19 mouse cellular contexts compared by ENCODE assay signal in the genomic region with DNA sequence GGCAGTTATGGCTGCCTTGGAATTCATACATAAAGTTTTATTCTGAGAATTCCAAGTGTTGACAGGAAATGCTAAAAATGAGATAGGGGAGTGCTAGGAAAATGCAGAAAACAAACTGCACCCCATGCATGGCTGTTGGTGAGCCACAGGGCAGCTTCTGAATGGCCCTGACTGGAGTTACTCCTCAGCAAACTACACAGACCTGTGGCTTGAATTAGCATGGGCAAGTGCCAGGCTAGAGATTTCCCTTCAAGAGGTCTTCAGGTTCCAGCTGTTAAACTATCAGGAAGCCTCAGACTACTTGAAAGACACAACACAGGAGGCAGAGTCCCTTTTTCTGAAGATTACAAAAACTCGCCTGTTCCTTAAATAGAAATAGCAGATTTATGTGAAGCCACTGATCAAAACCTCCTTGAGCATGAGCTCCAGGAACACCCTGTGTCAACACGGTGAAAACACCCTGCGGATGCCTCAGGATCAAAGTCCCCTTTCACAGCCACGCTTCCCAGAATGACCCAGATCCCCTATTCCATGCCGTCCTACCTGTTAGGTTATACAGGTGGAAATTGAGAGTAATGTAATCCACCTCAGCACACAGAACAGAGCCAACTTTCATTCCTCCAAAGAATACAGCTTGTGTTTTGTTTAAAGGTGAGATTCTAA.
A peak's percentile ranks its signal among the peaks of the same experiment; 100 is the strongest.
DNase-seq lines count a peak whose midpoint lies in the region; TF ChIP-seq lines count a peak whose summit lies in the region.
"Had no signal": no experiment of that assay in that cellular context is flagged by ENCODE, and none has a peak within 500 bp of the region (broad histone marks: within the 10 kb centered on the region; RNA-seq: fewer than 3 reads in every experiment).

No protein-coding gene starts in this region.

- peak; percentile 53 for DNase-seq in kidney, adult 2 months
- no peak for DNase-seq in kidney, postnatal 10 days
- peak; percentile 38 for DNase-seq in liver, adult 2 months (ENCODE audit: extremely low read depth, low read depth, low spot score)
- no peak for DNase-seq in liver
- DNase-seq in large intestine, adult 2 months (ENCODE audit: low read depth, low spot score), result peak; percentile 2
- no peak for DNase-seq in right cerebral cortex, postnatal 14 days
- DNase-seq in ovary, postnatal 14 days (ENCODE audit: low spot score), result no peak
- DNase-seq in frontal cortex, postnatal 25 days (ENCODE audit: low spot score in 2 of 2), result no peak
- DNase-seq: adrenal gland, postnatal 10 days; cerebellum, adult 18-20 months; cerebellum, postnatal 10 days; gastrocnemius, postnatal 14 days; heart, postnatal 14 days; right cerebral cortex, adult 18-20 months; thymus, postnatal 14 days had no signal

- H3K4me3 ChIP-seq in kidney, adult 2 months (ENCODE audit: insufficient read depth, low read depth, low read length), result no peak overlapping the region
- no peak overlapping the region for H3K4me3 ChIP-seq in liver, adult 2 months (ENCODE audit: insufficient read depth, low read depth, low read length)
- H3K4me3 ChIP-seq: embryonic facial prominence, embryonic 15.5 days; forebrain, embryonic 13.5 days; lung, embryonic 15.5 days had no signal

- no peak for TF ChIP-seq POLR2A in kidney, adult 2 months (IDR thresholded peaks at IDR 0.05; ENCODE audit: low read depth, low read length)
- no peak for TF ChIP-seq POLR2A in liver, adult 2 months (IDR thresholded peaks at IDR 0.05; ENCODE audit: extremely low read depth, insufficient read depth, low read length)

- 43% methylated on average over 5 of the region's 5 CpGs for WGBS in kidney, adult 2 months
- WGBS in liver, adult 2 months, result 27% methylated on average over 5 of the region's 5 CpGs
- 22% methylated on average over 5 of the region's 5 CpGs for whole genome bisulfite sequencing in large intestine, adult 2 months

- no peaks in the 10 kb centered on the region for H3K27me3 ChIP-seq in kidney, adult 2 months (replicated peaks; ENCODE audit: control insufficient read depth, insufficient read depth, low read length)
- no peaks in the 10 kb centered on the region for H3K27me3 ChIP-seq in liver, adult 2 months (ENCODE audit: control insufficient read depth, insufficient read depth, low read length)
- H3K27me3 ChIP-seq: embryonic facial prominence, embryonic 15.5 days; forebrain, embryonic 13.5 days; lung, embryonic 15.5 days; Patski had no signal

- H3K79me2 ChIP-seq in liver, adult 2 months (ENCODE audit: control insufficient read depth, insufficient read depth, low read length), result no peaks in the 10 kb centered on the region

- no peak overlapping the region for H3K27ac ChIP-seq in kidney, adult 2 months (ENCODE audit: insufficient read depth, low read depth, low read length)
- H3K27ac ChIP-seq in liver, adult 2 months (replicated peaks; ENCODE audit: insufficient read depth, low read depth, low read length), result no peak overlapping the region; the same call in 1 of the 2 replicates
- H3K27ac ChIP-seq: embryonic facial prominence, embryonic 15.5 days; forebrain, embryonic 13.5 days; lung, embryonic 15.5 days had no signal

- no peak for TF ChIP-seq CTCF in kidney, adult 2 months (conservative IDR thresholded peaks at IDR 0.05; ENCODE audit: insufficient read depth, insufficient read length, low read depth, low read length)
- no peak for TF ChIP-seq CTCF in liver, adult 2 months (IDR thresholded peaks at IDR 0.05; ENCODE audit: low read depth, low read length)

- H3K4me1 ChIP-seq in kidney, adult 2 months (ENCODE audit: control insufficient read depth, insufficient read depth, low read length), result no peaks in the 10 kb centered on the region
- peaks cover 4% of the 10 kb centered on the region for H3K4me1 ChIP-seq in liver, adult 2 months (ENCODE audit: control insufficient read depth, insufficient read depth, low read length)
- H3K4me1 ChIP-seq: embryonic facial prominence, embryonic 15.5 days; forebrain, embryonic 13.5 days; lung, embryonic 15.5 days had no signal

- H3K9ac ChIP-seq in liver, adult 2 months (ENCODE audit: low read depth, low read length), result no peak overlapping the region
- H3K9ac ChIP-seq: embryonic facial prominence, embryonic 15.5 days; forebrain, embryonic 13.5 days; lung, embryonic 15.5 days had no signal

- H3K36me3 ChIP-seq in kidney, adult 2 months (ENCODE audit: control insufficient read depth, insufficient read depth, low read length), result no peaks in the 10 kb centered on the region
- no peaks in the 10 kb centered on the region for H3K36me3 ChIP-seq in liver, adult 2 months (ENCODE audit: control insufficient read depth, insufficient read depth, low read length)
- H3K36me3 ChIP-seq: embryonic facial prominence, embryonic 15.5 days; lung, embryonic 15.5 days had no signal

Comparison
In these comparisons a context has a peak if more than half of its experiments do, and no peak if none do; other contexts are left out.
1. DNase-seq: peak in kidney, adult 2 months (single experiment), liver, adult 2 months (single experiment) and large intestine, adult 2 months (single experiment); none in kidney, postnatal 10 days (single experiment), liver (single experiment), right cerebral cortex, postnatal 14 days (single experiment), ovary, postnatal 14 days (single experiment) and frontal cortex, postnatal 25 days (0 of 2).